ENCODE assay signal across 23 mouse cellular contexts in genomic region chr13:55005691-55006414, GRCm38 (mm10). TPM values are rescaled to one million over a fixed set of nuclear protein-coding genes. Genes with fewer than 3 reads are reported as not detected.
DNase-seq lines count a peak whose midpoint lies in the region; ATAC-seq and TF ChIP-seq lines count a peak whose summit lies in the region.
"Had no signal": no experiment of that assay in that cellular context is flagged by ENCODE, and none has a peak within 500 bp of the region (broad histone marks: within the 10 kb centered on the region; RNA-seq: fewer than 3 reads in every experiment).

No protein-coding gene starts in this region.

- 53% methylated on average over 31 of the region's 31 CpGs for WGBS in kidney, embryonic 16.5 days
- 77% methylated on average over 31 of the region's 31 CpGs for WGBS in midbrain, embryonic 10.5 days
- 65% methylated on average over 31 of the region's 31 CpGs for WGBS in midbrain, embryonic 14.5 days

- no peak overlapping the region for H3K4me2 ChIP-seq in kidney, embryonic 16.5 days (replicated peaks; ENCODE audit: low read depth, low read length)
- no peak overlapping the region for H3K4me2 ChIP-seq in midbrain, embryonic 14.5 days (ENCODE audit: low read length)
- H3K4me2 ChIP-seq: heart, embryonic 15.5 days; liver, embryonic 12.5 days had no signal

- TF ChIP-seq CTCF in E14TG2a.4 (conservative IDR thresholded peaks at IDR 0.05; ENCODE audit: low read length), result no peak

- H3K36me3 ChIP-seq in kidney, embryonic 16.5 days (ENCODE audit: insufficient read depth, low read length), result no peaks in the 10 kb centered on the region
- H3K36me3 ChIP-seq in midbrain, embryonic 10.5 days, result 0 out of 2 replicates have a peak, but pooled peaks cover 4% of the 10 kb centered on the region
- peaks cover 9% of the 10 kb centered on the region; the same call in 1 of the 2 replicates for H3K36me3 ChIP-seq in midbrain, embryonic 14.5 days (ENCODE audit: control insufficient read depth, insufficient read depth, low read length)
- H3K36me3 ChIP-seq in E14TG2a.4 (ENCODE audit: insufficient read depth, low read length), result no peaks in the 10 kb centered on the region
- H3K36me3 ChIP-seq: heart, embryonic 15.5 days; liver, embryonic 12.5 days had no signal

- H3K9ac ChIP-seq in kidney, embryonic 16.5 days (replicated peaks; ENCODE audit: low read length), result no peak overlapping the region
- H3K9ac ChIP-seq in midbrain, embryonic 14.5 days (replicated peaks; ENCODE audit: low read length), result no peak overlapping the region
- H3K9ac ChIP-seq: forebrain, postnatal 0 days; heart, embryonic 15.5 days; liver, embryonic 12.5 days had no signal

- ATAC-seq in kidney, embryonic 16.5 days (ENCODE audit: low FRiP score, low TSS enrichment), result peak; percentile 46; the same call in 1 of the 2 replicates
- no peak for ATAC-seq in midbrain, embryonic 14.5 days (ENCODE audit: low FRiP score, low TSS enrichment)
- ATAC-seq: forebrain, postnatal 0 days had no signal

- H3K27ac ChIP-seq in kidney, embryonic 16.5 days (ENCODE audit: low read length), result no peak overlapping the region
- H3K27ac ChIP-seq in midbrain, embryonic 10.5 days (replicated peaks), result peak overlapping the region; percentile 55
- no peak overlapping the region for H3K27ac ChIP-seq in midbrain, embryonic 14.5 days (replicated peaks; ENCODE audit: low read depth, low read length)
- H3K27ac ChIP-seq: forebrain, embryonic 10.5 days; heart, embryonic 15.5 days; left cerebral cortex, adult 2 months; liver, embryonic 12.5 days had no signal

- 0 out of 2 replicates have a peak, but pooled peaks cover 3% of the 10 kb centered on the region for H3K27me3 ChIP-seq in kidney, embryonic 16.5 days (ENCODE audit: insufficient read depth, low read length)
- peaks cover 94% of the 10 kb centered on the region for H3K27me3 ChIP-seq in midbrain, embryonic 10.5 days (ENCODE audit: low read depth, poor library complexity, severe bottlenecking)
- peaks cover 8% of the 10 kb centered on the region; the same call in 1 of the 2 replicates for H3K27me3 ChIP-seq in midbrain, embryonic 14.5 days (ENCODE audit: control insufficient read depth, insufficient read depth, low read length)
- H3K27me3 ChIP-seq in E14TG2a.4 (ENCODE audit: insufficient read depth, low read length), result peaks cover 93% of the 10 kb centered on the region

- no peak overlapping the region for H3K4me3 ChIP-seq in kidney, embryonic 16.5 days (ENCODE audit: low read length)
- no peak overlapping the region for H3K4me3 ChIP-seq in midbrain, embryonic 10.5 days
- H3K4me3 ChIP-seq in midbrain, embryonic 14.5 days (replicated peaks; ENCODE audit: low read depth, low read length), result no peak overlapping the region
- H3K4me3 ChIP-seq in E14TG2a.4 (replicated peaks; ENCODE audit: low read length), result 0 out of 2 replicates have a peak overlapping the region, but pooled peaks have one; percentile 10
- H3K4me3 ChIP-seq: forebrain, embryonic 10.5 days; heart, embryonic 15.5 days; left cerebral cortex, adult 2 months; liver, embryonic 12.5 days; myocyte had no signal

- H3K9me3 ChIP-seq in kidney, embryonic 16.5 days (ENCODE audit: low read length), result no peaks in the 10 kb centered on the region
- no peaks in the 10 kb centered on the region for H3K9me3 ChIP-seq in midbrain, embryonic 10.5 days (replicated peaks)
- no peaks in the 10 kb centered on the region for H3K9me3 ChIP-seq in midbrain, embryonic 14.5 days (ENCODE audit: control insufficient read depth, low read length)
- no peaks in the 10 kb centered on the region for H3K9me3 ChIP-seq in E14TG2a.4 (ENCODE audit: low read length)
- H3K9me3 ChIP-seq: forebrain, embryonic 10.5 days; heart, embryonic 15.5 days; liver, embryonic 12.5 days had no signal

- DNase-seq in cerebellum, postnatal 10 days, result peak; percentile 40 to 55
- DNase-seq in cerebellum, adult 18-20 months, result no peak
- DNase-seq in kidney, postnatal 36 days, result no peak
- DNase-seq in midbrain, embryonic 10.5 days (ENCODE audit: low spot score), result no peak
- DNase-seq in midbrain, embryonic 14.5 days, result no peak
- no peak for DNase-seq in MN1 (ENCODE audit: low spot score)
- DNase-seq: adrenal gland, postnatal 14 days; cerebellum, adult 11 months; embryo, embryonic 11 days; forebrain, postnatal 0 days; gastrocnemius, postnatal 10 days; heart, postnatal 4 days; kidney, adult 2 months; kidney, postnatal 25 days; lung, postnatal 36 days; thymus, adult 2 months had no signal

- H3K4me1 ChIP-seq in kidney, embryonic 16.5 days (ENCODE audit: insufficient read depth, low read length), result 0 out of 2 replicates have a peak, but pooled peaks cover 8% of the 10 kb centered on the region
- H3K4me1 ChIP-seq in midbrain, embryonic 10.5 days, result peaks cover 75% of the 10 kb centered on the region
- H3K4me1 ChIP-seq in midbrain, embryonic 14.5 days (ENCODE audit: control insufficient read depth, insufficient read depth, low read length), result peaks cover 18% of the 10 kb centered on the region
- H3K4me1 ChIP-seq in E14TG2a.4 (replicated peaks; ENCODE audit: low read depth, low read length), result peaks cover 37% of the 10 kb centered on the region
- H3K4me1 ChIP-seq: heart, embryonic 15.5 days; liver, embryonic 12.5 days had no signal

RNA-seq across cellular contexts. Expression of gene Hk3, which starts 15.3 kb away (rescaled TPM):
- 1.0 and 1.1 TPM in 2 replicates for polyA plus RNA-seq in kidney, embryonic 16.5 days (2015; fragmentation: Nextera tagmentation; extraction: Ambion mirVana)
- polyA plus RNA-seq in midbrain, embryonic 10.5 days (2016; fragmentation: Nextera tagmentation; extraction: Ambion mirVana), result 1.1 and 1.4 TPM in 2 replicates
- polyA plus RNA-seq in midbrain, embryonic 14.5 days (2014; fragmentation: Nextera tagmentation; extraction: Ambion mirVana), result 0.40 and 1.1 TPM in 2 replicates
- polyA plus RNA-seq: myocyte had no signal

RNA-seq across cellular contexts. Expression of gene Unc5a, which starts 56.6 kb away (rescaled TPM):
- polyA plus RNA-seq in kidney, embryonic 16.5 days (2015; fragmentation: Nextera tagmentation; extraction: Ambion mirVana), result 2.6 and 2.7 TPM in 2 replicates
- 2.8 TPM in 2 replicates for polyA plus RNA-seq in midbrain, embryonic 10.5 days (2016; fragmentation: Nextera tagmentation; extraction: Ambion mirVana)
- polyA plus RNA-seq in midbrain, embryonic 14.5 days (2014; fragmentation: Nextera tagmentation; extraction: Ambion mirVana), result 12.6 and 15.9 TPM in 2 replicates

Comparison
In these comparisons a context has a peak if more than half of its experiments do, and no peak if none do; other contexts are left out.
1. DNase-seq: peak in cerebellum, postnatal 10 days (2 of 2); none in cerebellum, adult 18-20 months (0 of 2), kidney, postnatal 36 days (0 of 2), midbrain, embryonic 10.5 days (single experiment), midbrain, embryonic 14.5 days (single experiment) and MN1 (single experiment).